Mouse (Mus musculus) lung, embryonic 14.5 days (tissue): ENCODE results near the gene Abcb9. TPM values are rescaled to one million over a fixed set of nuclear protein-coding genes. Genes with fewer than 3 reads are reported as not detected.

Source experiments
- ATAC-seq: fragments of 200-750 bp; cut with Nextera tagmentation; 2 replicates; pipeline ENCODE4 v1.8.0; 2017; ENCODE audit warnings: mild to moderate bottlenecking, moderate TSS enrichment, moderate library complexity; ENCODE audit not compliant: insufficient read depth
- DNase-seq: peaks from one replicate; pipeline ENCODE4 v3.0.0-alpha.2; 2015
- H3K27ac ChIP-seq: fragments of 300-500 bp; sonication (generic); 2 replicates; pipeline ENCODE4 v1.5.1; 2014; ENCODE audit warnings: low read depth, mild to moderate bottlenecking, moderate library complexity
- H3K27me3 ChIP-seq: fragments of 300-500 bp; sonication (generic); 2 replicates; pipeline ENCODE4 v1.6.1; 2014; ENCODE audit warnings: low read length, control low read depth; ENCODE audit not compliant: insufficient read depth
- H3K36me3 ChIP-seq: fragments of 300-500 bp; sonication (generic); 2 replicates; pipeline ENCODE4 v1.6.1; 2014; ENCODE audit warnings: control low read depth; ENCODE audit not compliant: insufficient read depth
- H3K4me1 ChIP-seq: fragments of 300-500 bp; sonication (generic); 2 replicates; pipeline ENCODE4 v1.6.1; 2014; ENCODE audit warnings: antibody characterized with exemption, control low read depth; ENCODE audit not compliant: insufficient read depth
- H3K4me2 ChIP-seq: fragments of 300-500 bp; sonication (generic); 2 replicates; pipeline ENCODE4 v1.6.1; 2014; ENCODE audit warnings: mild to moderate bottlenecking
- H3K4me3 ChIP-seq: fragments of 300-500 bp; sonication (generic); 2 replicates; pipeline ENCODE4 v1.5.1; 2014; ENCODE audit warnings: low read depth, low read length
- H3K9ac ChIP-seq: fragments of 300-500 bp; sonication (generic); 2 replicates; pipeline ENCODE4 v1.6.1; 2014
- H3K9me3 ChIP-seq: fragments of 300-500 bp; sonication (generic); 2 replicates; pipeline ENCODE4 v1.6.1; 2016; ENCODE audit warnings: low read depth, low read length, control low read depth
- CTCF ChIP-seq: IDR thresholded peaks from 2 replicates; pipeline ENCODE4 v1.5.1; 2016; ENCODE audit warnings: antibody characterized with exemption, low read depth
- whole genome bisulfite sequencing: fragments of 180-500 bp; shearing (Covaris S2); extraction: QIAGEN DNeasy Blood & Tissue Kit; methylation state at CpG from one replicate; pipeline ENCODE4 v1.1.7; 2014; 5-methylcytosine and 5-hydroxymethylcytosine counted together
- polyA plus RNA-seq: library from polyadenylated mRNA; unstranded; fragments of >200 nt; fragmentation: Nextera tagmentation; extraction: Ambion mirVana; gene quantifications from 2 replicates; pipeline ENCODE4 v1.2.1, GENCODE M21; 2014

Abcb9 gene
- polyA plus RNA-seq, 1 experiment from 2014 or later: 0.88 TPM

GRCm38 (mm10) chr5:124017941-124018340 lies 77.7 kb downstream of the Abcb9 start:
- 0 out of 2 replicates have a peak, but pooled peaks cover 10% of the 10 kb centered on the region for H3K36me3 ChIP-seq
- no peak overlapping the region for H3K4me2 ChIP-seq
- H3K4me3 ChIP-seq: no peak overlapping the region
- WGBS: 73% methylated on average over 9 of the region's 9 CpGs
- H3K4me1 ChIP-seq: peaks cover 44% of the 10 kb centered on the region
- no peak for DNase-seq
- no peak for TF ChIP-seq CTCF
- H3K27ac ChIP-seq: no peak overlapping the region
- no peaks in the 10 kb centered on the region for H3K27me3 ChIP-seq
- ATAC-seq: no peak
- H3K9ac ChIP-seq: no peak overlapping the region
- no peaks in the 10 kb centered on the region for H3K9me3 ChIP-seq

GRCm38 (mm10) chr5:124016291-124016821 lies 79.2 kb downstream of the Abcb9 start:
- Histone ChIP-seq H3K36me3 (0 out of 2 replicates have a peak, but pooled peaks cover 3% of the 10 kb centered on the region), H3K27me3 (no peaks in the 10 kb centered on the region), H3K9ac (no peak overlapping the region), H3K9me3 (no peaks in the 10 kb centered on the region), H3K4me2 (no peak overlapping the region), H3K27ac (no peak overlapping the region), H3K4me1 (peaks cover 59% of the 10 kb centered on the region), H3K4me3 (no peak overlapping the region)
- DNase-seq: no peak
- no peak for ATAC-seq
- WGBS: 76% methylated on average over 7 of the region's 7 CpGs
- no peak for TF ChIP-seq CTCF

GRCm38 (mm10) chr5:124015727-124016126 lies 79.9 kb downstream of the Abcb9 start:
- no peak overlapping the region for H3K4me2 ChIP-seq
- 83% methylated on average over 2 of the region's 2 CpGs for WGBS
- H3K4me1 ChIP-seq: peaks cover 63% of the 10 kb centered on the region
- H3K9me3 ChIP-seq: no peaks in the 10 kb centered on the region
- ATAC-seq (no peak), DNase-seq (no peak)
- H3K27ac ChIP-seq: no peak overlapping the region
- H3K27me3 ChIP-seq: no peaks in the 10 kb centered on the region
- H3K9ac ChIP-seq: no peak overlapping the region
- no peak overlapping the region for H3K4me3 ChIP-seq
- H3K36me3 ChIP-seq: 0 out of 2 replicates have a peak, but pooled peaks cover 3% of the 10 kb centered on the region
- no peak for TF ChIP-seq CTCF

- ATAC-seq (no peak), DNase-seq (peak; percentile 67)
- H3K36me3 ChIP-seq: peaks cover 3% of the 10 kb centered on the region; the same call in 1 of the 2 replicates
- peak overlapping the region; percentile 32; the same call in 1 of the 2 replicates for H3K9ac ChIP-seq
- H3K4me1 ChIP-seq: peaks cover 66% of the 10 kb centered on the region
- H3K27me3 ChIP-seq: no peaks in the 10 kb centered on the region
- H3K4me2 ChIP-seq: peak overlapping the region; percentile 19
- no peak for TF ChIP-seq CTCF
- no peak overlapping the region for H3K4me3 ChIP-seq
- H3K9me3 ChIP-seq: no peaks in the 10 kb centered on the region
- whole genome bisulfite sequencing: 28% methylated on average over 11 of the region's 11 CpGs
- peak overlapping the region; percentile 62; the same call in 1 of the 2 replicates for H3K27ac ChIP-seq
Measured at GRCm38 (mm10) chr5:124014791-124015251, 80.8 kb downstream of the Abcb9 start.

- H3K4me1 ChIP-seq: peaks cover 60% of the 10 kb centered on the region
- no peak overlapping the region for H3K4me3 ChIP-seq
- H3K4me2 ChIP-seq: no peak overlapping the region
- H3K27me3 ChIP-seq: no peaks in the 10 kb centered on the region
- 84% methylated on average over 3 of the region's 3 CpGs for WGBS
- DNase-seq (no peak), ATAC-seq (no peak)
- no peak overlapping the region for H3K9ac ChIP-seq
- peaks cover 4% of the 10 kb centered on the region; the same call in 1 of the 2 replicates for H3K36me3 ChIP-seq
- no peaks in the 10 kb centered on the region for H3K9me3 ChIP-seq
- TF ChIP-seq CTCF: no peak
- peak overlapping the region; percentile 62; the same call in 1 of the 2 replicates for H3K27ac ChIP-seq
Measured at GRCm38 (mm10) chr5:124014180-124014579, 81.4 kb downstream of the Abcb9 start.

GRCm38 (mm10) chr5:124013747-124014146 lies 81.9 kb downstream of the Abcb9 start:
- 78% methylated on average over 16 of the region's 16 CpGs for WGBS
- H3K4me1 ChIP-seq: peaks cover 56% of the 10 kb centered on the region
- H3K27ac ChIP-seq: peak overlapping the region; percentile 43; the same call in 1 of the 2 replicates

GRCm38 (mm10) chr5:124012885-124013284 lies 82.7 kb downstream of the Abcb9 start:
- WGBS: 58% methylated on average over 10 of the region's 10 CpGs
- DNase-seq (no peak), ATAC-seq (no peak)
- Histone ChIP-seq H3K4me2 (peak overlapping the region; percentile 7; the same call in 1 of the 2 replicates), H3K9ac (no peak overlapping the region), H3K4me1 (peaks cover 52% of the 10 kb centered on the region), H3K36me3 (peaks cover 17% of the 10 kb centered on the region), H3K27me3 (no peaks in the 10 kb centered on the region), H3K9me3 (no peaks in the 10 kb centered on the region), H3K27ac (peak overlapping the region; percentile 96), H3K4me3 (no peak overlapping the region)
- TF ChIP-seq CTCF: peak; percentile 11; the same call in 1 of the 2 replicates

More at GRCm38 (mm10) chr5:124013747-124014146, 81.9 kb downstream of the Abcb9 start:
- DNase-seq (no peak), ATAC-seq (no peak)
- Histone ChIP-seq H3K9ac (no peak overlapping the region), H3K4me2 (no peak overlapping the region), H3K27me3 (no peaks in the 10 kb centered on the region), H3K36me3 (peaks cover 8% of the 10 kb centered on the region), H3K9me3 (no peaks in the 10 kb centered on the region), H3K4me3 (no peak overlapping the region)
- no peak for TF ChIP-seq CTCF
